Mouse (Mus musculus) forebrain, embryonic 10.5 days (tissue): ENCODE results near the gene Arl5a. TPM values are rescaled to one million over a fixed set of nuclear protein-coding genes. Genes with fewer than 3 reads are reported as not detected.
A peak's percentile ranks its signal among the peaks of the same experiment; 100 is the strongest.

Experiments
- DNase-seq: peaks from one replicate; pipeline ENCODE4 v3.0.0-alpha.2; 2017; ENCODE audit warnings: low spot score; ENCODE audit errors: extremely low spot score
- H3K27ac ChIP-seq: fragments of 300-500 bp; sonication (generic); 2 replicates; pipeline ENCODE4 v1.5.1; 2016; ENCODE audit warnings: mild to moderate bottlenecking
- H3K27me3 ChIP-seq: fragments of 300-500 bp; sonication (generic); 2 replicates; pipeline ENCODE4 v1.6.1; 2016; ENCODE audit warnings: mild to moderate bottlenecking; ENCODE audit not compliant: poor library complexity, severe bottlenecking
- H3K36me3 ChIP-seq: fragments of 300-500 bp; sonication (generic); replicated peaks from 2 replicates; pipeline ENCODE4 v1.6.1; 2016; ENCODE audit warnings: mild to moderate bottlenecking, moderate library complexity
- H3K4me1 ChIP-seq: fragments of 300-500 bp; sonication (generic); 2 replicates; pipeline ENCODE4 v1.6.1; 2016
- H3K4me3 ChIP-seq: fragments of 300-500 bp; sonication (generic); 2 replicates; pipeline ENCODE4 v1.5.1; 2016; ENCODE audit warnings: mild to moderate bottlenecking, moderate library complexity
- H3K9me3 ChIP-seq: fragments of 300-500 bp; sonication (generic); 2 replicates; pipeline ENCODE4 v1.6.1; 2016; ENCODE audit warnings: mild to moderate bottlenecking, moderate library complexity
- WGBS: fragments of 180-500 bp; shearing (Covaris S2); methylation state at CpG from one replicate; pipeline ENCODE4 v1.1.7; 2016; 5-methylcytosine and 5-hydroxymethylcytosine counted together
- polyA plus RNA-seq: library from polyadenylated mRNA; unstranded; fragments of >200 nt; fragmentation: Nextera tagmentation; extraction: Ambion mirVana; gene quantifications from 2 replicates; pipeline ENCODE4 v1.2.1, GENCODE M21; 2016

Gene Arl5a
- 50.6 and 51.3 TPM in 2 replicates for polyA plus RNA-seq

DNA sequence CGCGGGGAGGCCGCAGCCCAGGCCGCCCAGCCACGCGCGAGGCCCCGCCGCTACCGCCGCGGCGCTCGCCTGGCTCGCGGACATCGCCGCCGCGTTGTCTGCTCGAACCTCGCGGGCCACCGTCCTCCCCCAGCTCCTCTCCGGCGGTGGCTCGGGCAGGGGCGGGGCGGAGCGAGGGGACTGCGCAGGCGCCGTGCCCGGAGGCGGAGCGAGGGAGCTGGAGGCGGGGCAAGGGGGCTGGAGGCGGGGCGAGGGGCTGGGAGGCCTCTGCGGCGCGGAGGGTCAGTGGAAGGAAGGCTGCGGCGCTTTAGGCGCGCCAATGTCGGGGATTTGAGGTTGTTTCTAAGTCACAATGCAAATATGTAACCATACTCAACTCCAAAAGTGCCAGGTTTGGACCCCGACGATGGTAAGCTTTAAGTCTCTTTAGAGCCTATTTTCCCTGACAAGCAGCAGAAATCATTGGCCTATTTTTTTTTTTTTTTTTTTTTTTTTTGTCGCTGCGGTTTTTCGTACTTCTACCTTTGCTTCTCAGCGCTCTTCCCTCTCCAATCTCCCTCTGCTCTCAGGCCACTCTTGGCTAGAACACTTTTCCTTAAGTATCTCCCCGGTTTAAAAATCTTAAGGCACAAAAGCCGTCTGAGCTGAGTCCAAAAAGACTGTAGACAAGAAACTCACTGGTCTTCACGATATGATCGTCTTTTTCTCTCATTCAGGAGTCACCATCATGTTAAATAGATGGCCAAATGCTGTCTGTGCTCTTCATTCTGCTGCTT is at the start of gene Arl5a:
Gene Arl5a, minus strand, starts transcription at position 155 of the 776 bp plus-strand sequence.
- H3K4me3 ChIP-seq, result peak within 1 kb of the TSS; percentile 93
- under 1% methylated on average over 57 of the region's 57 CpGs for WGBS
- DNase-seq, result peak; percentile 95

GRCm38 (mm10) chr2:52471545-52472291 is 47.0 kb upstream of the Arl5a start:
- Histone ChIP-seq H3K9me3 (no peaks in the 10 kb centered on the region), H3K27ac (no peak overlapping the region), H3K36me3 (no peaks in the 10 kb centered on the region), H3K27me3 (peaks cover 60% of the 10 kb centered on the region), H3K4me1 (peaks cover 8% of the 10 kb centered on the region; the same call in 1 of the 2 replicates), H3K4me3 (no peak overlapping the region)
- 51% methylated on average over 4 of the region's 4 CpGs for WGBS
- DNase-seq, result no peak

More for the DNA sequence above, at the start of gene Arl5a:
- Histone ChIP-seq H3K27ac (peak within 1 kb of the TSS; percentile 98), H3K4me1 (peaks cover 37% of the 10 kb centered on the region), H3K9me3 (no peaks in the 10 kb centered on the region), H3K27me3 (0 out of 2 replicates have a peak, but pooled peaks cover 5% of the 10 kb centered on the region), H3K36me3 (peaks cover 4% of the 10 kb centered on the region; the same call in 1 of the 2 replicates)

- Histone ChIP-seq H3K4me1 (peaks cover 8% of the 10 kb centered on the region; the same call in 1 of the 2 replicates), H3K36me3 (no peaks in the 10 kb centered on the region), H3K27ac (no peak overlapping the region), H3K9me3 (no peaks in the 10 kb centered on the region), H3K4me3 (no peak overlapping the region), H3K27me3 (peaks cover 49% of the 10 kb centered on the region)
- WGBS, result 88% methylated on average over 4 of the region's 4 CpGs
- no peak for DNase-seq
Observed at GRCm38 (mm10) chr2:52470044-52470560, 45.4 kb upstream of the Arl5a start.

DNA sequence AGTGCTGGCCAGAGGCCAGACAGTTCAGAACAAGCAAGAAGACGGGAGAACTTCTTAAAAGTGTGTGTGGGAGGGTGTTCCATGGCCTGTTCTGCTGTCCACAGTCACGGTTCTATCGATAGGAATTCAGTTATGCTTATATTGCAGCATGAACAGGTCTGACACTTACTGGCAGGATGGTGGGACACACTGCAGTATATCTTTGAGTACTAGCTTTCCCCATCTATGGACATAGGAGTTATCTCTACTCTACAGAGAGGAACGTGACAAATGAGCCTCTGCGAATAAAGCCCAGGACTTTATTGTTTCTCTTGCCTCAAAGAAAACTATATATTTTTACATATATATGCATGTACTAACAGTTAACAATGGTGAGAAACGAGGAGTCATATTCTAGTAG is 42.9 kb upstream of the Arl5a start:
- Histone ChIP-seq H3K4me3 (no peak overlapping the region), H3K36me3 (no peaks in the 10 kb centered on the region), H3K27ac (no peak overlapping the region), H3K4me1 (peaks cover 8% of the 10 kb centered on the region; the same call in 1 of the 2 replicates), H3K9me3 (no peaks in the 10 kb centered on the region), H3K27me3 (peaks cover 30% of the 10 kb centered on the region)
- WGBS, result 88% methylated on average over 6 of the region's 6 CpGs
- DNase-seq, result no peak

DNA sequence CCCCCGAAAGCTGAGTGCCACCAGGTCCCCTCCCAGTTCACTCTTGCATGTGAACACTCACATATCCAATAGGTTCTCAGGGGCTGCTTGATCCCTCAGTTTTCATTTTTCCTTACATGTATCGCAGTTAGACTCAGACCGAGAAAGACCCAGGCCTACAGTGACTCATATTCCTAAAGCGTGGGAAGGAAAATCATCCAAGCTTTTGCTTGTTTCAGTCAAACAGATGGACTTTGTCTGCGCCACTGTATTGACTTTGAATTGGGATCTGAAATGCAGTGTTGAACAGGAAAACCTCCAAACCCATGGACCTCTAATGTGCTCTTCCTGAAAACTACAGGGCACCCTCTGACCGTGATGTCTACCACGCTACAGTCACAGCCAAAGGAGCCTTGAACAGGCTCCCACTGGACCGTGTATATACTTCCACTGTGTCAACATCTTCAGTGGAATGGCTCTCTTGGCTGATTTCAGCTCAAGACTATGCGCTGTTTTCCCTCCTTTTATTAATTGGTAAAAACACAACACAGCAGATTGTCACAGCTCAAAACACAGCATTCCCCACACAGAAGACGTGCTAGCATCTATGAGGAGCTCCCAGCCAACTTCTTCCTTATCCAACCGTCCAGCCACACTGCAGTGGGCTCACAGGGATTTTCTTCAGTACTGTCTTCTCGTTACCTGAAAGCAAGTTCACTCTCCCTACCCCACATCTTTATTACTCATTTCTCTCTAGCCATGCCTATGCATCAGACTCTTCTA is 36.7 kb upstream of the Arl5a start:
- no peaks in the 10 kb centered on the region for H3K4me1 ChIP-seq
- H3K27ac ChIP-seq, result no peak overlapping the region
- peaks cover 12% of the 10 kb centered on the region; the same call in 1 of the 2 replicates for H3K27me3 ChIP-seq
- H3K4me3 ChIP-seq, result no peak overlapping the region
- no peaks in the 10 kb centered on the region for H3K36me3 ChIP-seq
- WGBS, result 91% methylated on average over 12 of the region's 12 CpGs
- no peak for DNase-seq
- H3K9me3 ChIP-seq, result no peaks in the 10 kb centered on the region

DNA sequence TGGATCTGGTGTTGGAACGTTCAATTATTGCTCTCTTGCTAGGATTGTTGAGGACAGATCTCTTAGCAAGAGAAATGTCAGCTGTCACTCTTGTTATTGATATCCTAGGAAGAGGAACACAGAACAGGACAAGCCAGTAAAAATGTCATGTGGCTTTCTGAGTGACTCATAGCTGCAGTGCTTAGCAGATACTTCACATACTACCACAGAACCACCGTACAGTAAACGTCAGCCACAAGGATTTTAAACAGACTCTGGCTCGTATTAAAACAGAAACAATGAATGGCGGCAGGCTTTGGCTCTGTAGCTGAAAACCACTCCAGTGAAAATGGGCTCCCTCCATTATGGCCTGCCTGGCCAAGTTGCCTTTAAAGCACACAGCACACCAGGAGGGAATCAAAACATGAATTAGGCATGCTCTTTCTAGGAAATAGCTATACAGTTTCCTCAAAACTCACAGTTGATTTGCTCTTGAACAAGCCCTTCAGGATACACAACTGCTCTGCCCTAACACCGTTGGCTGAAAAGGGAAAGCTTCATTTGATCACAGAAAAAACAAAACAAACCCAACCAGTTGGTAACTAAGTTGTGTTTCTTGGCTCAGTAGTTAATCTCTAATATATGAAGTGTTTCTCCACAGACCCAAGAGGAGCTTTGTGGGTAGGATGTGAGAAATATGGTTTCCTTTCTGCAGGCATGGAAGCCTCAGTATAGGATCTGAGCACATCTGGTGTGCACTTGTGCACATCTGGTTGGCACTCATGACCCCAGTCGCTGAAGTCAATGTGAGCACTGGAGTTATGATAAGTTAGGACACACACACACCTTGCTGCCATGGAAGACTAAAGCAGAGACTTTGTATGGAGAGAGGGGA is 31.1 kb upstream of the Arl5a start:
- WGBS, result 83% methylated on average over 7 of the region's 7 CpGs
- Histone ChIP-seq H3K36me3 (no peaks in the 10 kb centered on the region), H3K9me3 (no peaks in the 10 kb centered on the region), H3K4me1 (no peaks in the 10 kb centered on the region), H3K27me3 (0 out of 2 replicates have a peak, but pooled peaks cover 8% of the 10 kb centered on the region), H3K4me3 (no peak overlapping the region), H3K27ac (no peak overlapping the region)
- DNase-seq, result no peak

GRCm38 (mm10) chr2:52449818-52450217 is 25.1 kb upstream of the Arl5a start:
- Histone ChIP-seq H3K4me3 (no peak overlapping the region), H3K27me3 (no peaks in the 10 kb centered on the region), H3K36me3 (no peaks in the 10 kb centered on the region), H3K9me3 (no peaks in the 10 kb centered on the region), H3K27ac (no peak overlapping the region), H3K4me1 (no peaks in the 10 kb centered on the region)
- 94% methylated on average over 8 of the region's 8 CpGs for WGBS
- no peak for DNase-seq

GRCm38 (mm10) chr2:52448916-52449315 is 24.2 kb upstream of the Arl5a start:
- H3K4me1 ChIP-seq, result no peaks in the 10 kb centered on the region
- H3K9me3 ChIP-seq, result no peaks in the 10 kb centered on the region
- no peak for DNase-seq
- 83% methylated on average over 1 of the region's 1 CpGs for WGBS
- H3K4me3 ChIP-seq, result no peak overlapping the region
- H3K27me3 ChIP-seq, result no peaks in the 10 kb centered on the region
- no peaks in the 10 kb centered on the region for H3K36me3 ChIP-seq
- no peak overlapping the region for H3K27ac ChIP-seq

DNA sequence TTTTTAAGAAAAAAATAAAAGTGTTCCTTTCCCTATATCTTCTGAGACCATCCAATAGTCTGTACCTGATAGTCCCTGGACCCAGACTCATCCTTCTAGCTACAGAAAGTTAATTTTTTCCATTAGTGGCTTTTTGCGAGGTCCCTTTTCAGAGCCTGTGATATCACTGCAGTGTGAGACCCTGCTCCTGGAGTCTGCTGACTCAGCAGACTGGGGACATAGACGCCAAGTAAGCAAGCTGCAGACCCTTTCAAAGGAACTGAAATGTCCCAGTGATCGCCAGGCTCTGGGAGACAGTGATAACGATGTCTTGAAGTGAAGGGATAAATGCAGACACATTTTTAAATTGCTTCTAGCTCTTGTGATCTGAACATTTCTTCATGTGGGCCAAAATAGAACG is 21.9 kb upstream of the Arl5a start:
- no peaks in the 10 kb centered on the region for H3K27me3 ChIP-seq
- no peak overlapping the region for H3K4me3 ChIP-seq
- H3K36me3 ChIP-seq, result no peaks in the 10 kb centered on the region
- no peaks in the 10 kb centered on the region for H3K9me3 ChIP-seq
- no peak for DNase-seq
- peaks cover 6% of the 10 kb centered on the region for H3K4me1 ChIP-seq
- 84% methylated on average over 5 of the region's 5 CpGs for WGBS
- no peak overlapping the region for H3K27ac ChIP-seq

GRCm38 (mm10) chr2:52442125-52442524 is 17.4 kb upstream of the Arl5a start:
- H3K4me3 ChIP-seq, result no peak overlapping the region
- DNase-seq, result no peak
- H3K36me3 ChIP-seq, result no peaks in the 10 kb centered on the region
- WGBS, result 36% methylated on average over 5 of the region's 5 CpGs
- H3K27me3 ChIP-seq, result no peaks in the 10 kb centered on the region
- no peak overlapping the region for H3K27ac ChIP-seq
- no peaks in the 10 kb centered on the region for H3K9me3 ChIP-seq
- peaks cover 6% of the 10 kb centered on the region for H3K4me1 ChIP-seq

GRCm38 (mm10) chr2:52440420-52441015 is 15.8 kb upstream of the Arl5a start:
- WGBS, result 86% methylated on average over 4 of the region's 4 CpGs
- Histone ChIP-seq H3K4me3 (no peak overlapping the region), H3K36me3 (no peaks in the 10 kb centered on the region), H3K27ac (no peak overlapping the region), H3K27me3 (no peaks in the 10 kb centered on the region), H3K9me3 (no peaks in the 10 kb centered on the region), H3K4me1 (peaks cover 6% of the 10 kb centered on the region)
- no peak for DNase-seq
